Mouse (Mus musculus): Measurements from ENCODE around the gene Atp5k.

DNA sequence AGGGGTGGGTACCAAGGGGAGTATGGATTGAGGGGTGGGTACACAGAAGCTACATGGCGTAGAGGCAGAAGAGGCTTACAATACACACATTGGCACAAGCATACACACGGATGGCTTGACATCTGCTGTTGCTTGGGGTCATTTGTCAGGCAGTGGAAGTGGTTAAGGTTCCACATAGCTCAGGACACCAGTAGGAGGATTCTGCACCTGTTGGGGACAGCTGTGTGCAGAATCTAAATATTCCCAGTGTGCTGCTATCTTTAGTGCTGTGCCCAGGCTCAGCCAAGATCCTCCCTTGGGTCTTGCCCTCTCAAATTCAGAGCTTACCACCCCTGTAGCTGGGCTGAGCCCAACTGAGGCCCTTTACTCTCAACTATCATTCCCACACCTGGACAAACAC is 1.9 kb upstream of the Atp5k start:
- TF ChIP-seq CTCF (IDR thresholded peaks at IDR 0.05; ENCODE audit: low read depth), result no peak
- no peak for TF ChIP-seq EP300 (IDR thresholded peaks at IDR 0.05; ENCODE audit: low read depth)
